Mouse (Mus musculus): ENCODE measurements around the gene Olfr1444. TPM values are rescaled to one million over a fixed set of nuclear protein-coding genes. Genes with fewer than 3 reads are reported as not detected.

The Olfr1444 gene
- polyA plus RNA-seq, 1 experiment, result not detected

Other genes starting within 250 kb of the Olfr1444 start
- not detected in 2 replicates for gene Glyat, start 224.0 kb upstream of the Olfr1444 start, polyA plus RNA-seq (2012; ENCODE audit: insufficient read depth, insufficient read length, missing spikeins)
- gene Olfr1442, start 186.8 kb upstream of the Olfr1444 start, polyA plus RNA-seq (2012; ENCODE audit: insufficient read depth, insufficient read length, missing spikeins), result not detected in 2 replicates
- gene Olfr1443, start 179.2 kb upstream of the Olfr1444 start, polyA plus RNA-seq (2012; ENCODE audit: insufficient read depth, insufficient read length, missing spikeins), result not detected in 2 replicates
- gene Keg1, start 161.5 kb upstream of the Olfr1444 start, polyA plus RNA-seq (2012; ENCODE audit: insufficient read depth, insufficient read length, missing spikeins), result not detected in 2 replicates
- 1.8 and 2.6 TPM in 2 replicates for gene Cntf, start 91.7 kb upstream of the Olfr1444 start, polyA plus RNA-seq (2012; ENCODE audit: insufficient read depth, insufficient read length, missing spikeins)
- 109 and 111 TPM in 2 replicates for gene Zfp91, start 61.2 kb upstream of the Olfr1444 start, polyA plus RNA-seq (2012; ENCODE audit: insufficient read depth, insufficient read length, missing spikeins)
- 0.67 and 1.2 TPM in 2 replicates for gene Lpxn, start 61.1 kb upstream of the Olfr1444 start, polyA plus RNA-seq (2012; ENCODE audit: insufficient read depth, insufficient read length, missing spikeins)
- gene Gm5244, start 10.6 kb upstream of the Olfr1444 start, polyA plus RNA-seq (2012; ENCODE audit: insufficient read depth, insufficient read length, missing spikeins), result not detected in 2 replicates
- not detected in 2 replicates for gene Olfr1445, start 26.6 kb downstream of the Olfr1444 start, polyA plus RNA-seq (2012; ENCODE audit: insufficient read depth, insufficient read length, missing spikeins)
- gene Olfr1446, start 36.2 kb downstream of the Olfr1444 start, polyA plus RNA-seq (2012; ENCODE audit: insufficient read depth, insufficient read length, missing spikeins), result not detected in 2 replicates
- gene Olfr1447, start 46.5 kb downstream of the Olfr1444 start, polyA plus RNA-seq (2012; ENCODE audit: insufficient read depth, insufficient read length, missing spikeins), result not detected in 2 replicates
- gene Olfr1448, start 67.1 kb downstream of the Olfr1444 start, polyA plus RNA-seq (2012; ENCODE audit: insufficient read depth, insufficient read length, missing spikeins), result not detected in 2 replicates
- gene Olfr1449, start 73.6 kb downstream of the Olfr1444 start, polyA plus RNA-seq (2012; ENCODE audit: insufficient read depth, insufficient read length, missing spikeins), result not detected in 2 replicates
- gene Olfr1450, start 93.0 kb downstream of the Olfr1444 start, polyA plus RNA-seq (2012; ENCODE audit: insufficient read depth, insufficient read length, missing spikeins), result not detected in 2 replicates
- not detected in 2 replicates for gene Olfr1451, start 137.7 kb downstream of the Olfr1444 start, polyA plus RNA-seq (2012; ENCODE audit: insufficient read depth, insufficient read length, missing spikeins)
- not detected in 2 replicates for gene Olfr1453, start 171.0 kb downstream of the Olfr1444 start, polyA plus RNA-seq (2012; ENCODE audit: insufficient read depth, insufficient read length, missing spikeins)
- not detected in 2 replicates for gene Olfr1454, start 203.3 kb downstream of the Olfr1444 start, polyA plus RNA-seq (2012; ENCODE audit: insufficient read depth, insufficient read length, missing spikeins)
- not detected in 2 replicates for gene Olfr1457, start 240.6 kb downstream of the Olfr1444 start, polyA plus RNA-seq (2012; ENCODE audit: insufficient read depth, insufficient read length, missing spikeins)
- gene Olfr1458, start 249.5 kb downstream of the Olfr1444 start, polyA plus RNA-seq (2012; ENCODE audit: insufficient read depth, insufficient read length, missing spikeins), result not detected in 2 replicates